Mouse (Mus musculus): ENCODE data around the gene Tcf12.

Tcf12 gene

GRCm38 (mm10) chr9:72085017-72085416, 26.7 kb downstream of the Tcf12 start:
- DNase-seq, result no peak

GRCm38 (mm10) chr9:72084131-72084530, 27.5 kb downstream of the Tcf12 start:
- no peak for DNase-seq

- no peak for DNase-seq
Measured at GRCm38 (mm10) chr9:72076158-72076557, 35.5 kb downstream of the Tcf12 start.

DNA sequence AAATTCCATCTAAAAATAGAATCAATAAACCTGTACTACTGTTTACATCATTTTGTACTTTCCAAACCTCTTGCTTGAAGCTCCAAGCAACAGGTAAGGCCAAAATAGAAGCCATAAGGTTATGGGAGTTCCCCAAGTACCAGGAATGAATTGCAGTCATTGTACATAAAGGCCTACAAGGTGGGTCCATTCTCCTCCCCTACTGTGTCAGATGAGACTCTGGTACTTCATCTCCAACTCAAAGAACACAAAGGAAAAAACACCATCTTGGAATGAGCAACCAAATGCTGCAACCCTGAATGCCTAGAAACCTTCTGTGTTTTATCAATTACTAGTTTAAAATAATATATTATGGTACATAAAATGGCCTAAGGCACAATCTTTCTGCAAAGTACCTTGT, 45.5 kb downstream of the Tcf12 start:
- DNase-seq, result no peak

GRCm38 (mm10) chr9:72053144-72053543, 58.5 kb downstream of the Tcf12 start:
- no peak for DNase-seq

- no peak for DNase-seq
Measured at GRCm38 (mm10) chr9:72040156-72040555, 71.5 kb downstream of the Tcf12 start.

GRCm38 (mm10) chr9:72039369-72039768, 72.3 kb downstream of the Tcf12 start:
- DNase-seq, result no peak

- peak; percentile 56 for DNase-seq
Measured at GRCm38 (mm10) chr9:72037059-72037516, 74.6 kb downstream of the Tcf12 start.

GRCm38 (mm10) chr9:72036257-72036656, 75.4 kb downstream of the Tcf12 start:
- DNase-seq, result no peak

GRCm38 (mm10) chr9:72033271-72033670, 78.4 kb downstream of the Tcf12 start:
- DNase-seq, result no peak

GRCm38 (mm10) chr9:72030274-72030673, 81.4 kb downstream of the Tcf12 start:
- no peak for DNase-seq

- no peak for DNase-seq
Measured at GRCm38 (mm10) chr9:72029601-72030000, 82.1 kb downstream of the Tcf12 start.

- no peak for DNase-seq
Measured at GRCm38 (mm10) chr9:72023274-72023673, 88.4 kb downstream of the Tcf12 start.

GRCm38 (mm10) chr9:72021512-72021911, 90.2 kb downstream of the Tcf12 start:
- no peak for DNase-seq

DNA sequence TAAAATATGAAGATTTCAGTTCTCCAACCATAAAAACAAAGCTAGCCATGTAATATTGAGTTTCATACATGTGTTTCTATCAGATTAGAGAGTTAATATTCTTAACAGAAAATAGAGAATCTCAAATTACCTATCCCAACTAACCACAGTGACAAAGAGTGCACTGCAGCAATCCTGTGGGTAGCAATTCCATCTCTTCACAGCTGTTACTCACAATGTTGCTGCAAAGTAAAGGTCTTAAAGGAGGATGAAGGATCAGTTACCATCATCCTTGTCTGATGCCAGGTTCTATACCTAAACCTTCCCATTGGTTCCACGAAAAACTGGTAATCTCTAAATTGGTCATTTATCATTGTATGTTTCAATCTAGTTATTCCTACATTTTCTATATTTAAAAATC, 95.7 kb downstream of the Tcf12 start:
- no peak for DNase-seq

- peak; percentile 9 for DNase-seq
Measured at GRCm38 (mm10) chr9:72014585-72015381, 96.9 kb downstream of the Tcf12 start.

DNA sequence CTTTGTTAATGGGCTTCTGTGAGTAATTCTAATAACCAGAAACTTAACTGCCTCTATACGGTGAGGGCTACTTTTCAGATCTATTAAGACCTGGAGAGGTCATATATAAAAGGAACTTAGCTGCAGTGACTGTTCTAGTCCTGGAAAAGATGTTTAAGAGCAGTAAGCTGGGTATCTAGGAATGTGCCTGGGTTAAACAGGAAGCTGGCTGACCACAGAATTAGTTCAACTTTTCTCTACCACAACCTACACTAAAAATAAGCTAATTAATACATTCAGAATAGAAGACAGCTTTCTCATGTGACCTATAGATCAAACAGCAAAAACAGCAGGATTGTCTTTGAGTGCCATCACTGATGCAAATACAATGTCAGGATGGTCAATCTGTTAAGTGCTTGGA, 98.1 kb downstream of the Tcf12 start:
- DNase-seq, result no peak

GRCm38 (mm10) chr9:72008634-72009033, 103.0 kb downstream of the Tcf12 start:
- DNase-seq, result no peak

- no peak for DNase-seq
Measured at GRCm38 (mm10) chr9:71991147-71991546, 120.5 kb downstream of the Tcf12 start.

GRCm38 (mm10) chr9:71990376-71990775, 121.3 kb downstream of the Tcf12 start:
- DNase-seq, result no peak

- DNase-seq, result no peak
Measured at GRCm38 (mm10) chr9:71989663-71990062, 122.0 kb downstream of the Tcf12 start.

DNA sequence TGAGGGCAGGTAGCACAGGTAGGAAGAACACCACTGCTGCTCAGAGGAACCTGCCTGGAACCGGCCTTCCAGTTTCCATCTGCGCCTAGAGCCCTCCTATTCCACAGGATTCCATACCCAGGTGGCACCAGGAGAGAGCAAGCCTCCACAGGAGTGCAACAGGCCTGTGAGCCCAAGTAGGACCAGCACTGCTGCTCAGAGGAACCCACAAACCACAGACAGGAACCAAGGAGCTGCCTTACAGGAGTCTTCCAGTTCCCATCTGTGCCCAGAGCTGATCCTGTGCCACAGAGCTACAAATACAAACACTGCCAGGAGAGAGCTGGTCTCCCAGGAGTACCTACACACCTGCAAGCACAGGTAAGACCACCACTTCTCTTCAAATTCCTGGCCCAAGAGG, 125.0 kb downstream of the Tcf12 start:
- no peak for DNase-seq

- no peak for DNase-seq
Measured at GRCm38 (mm10) chr9:71982826-71983225, 128.8 kb downstream of the Tcf12 start.

DNA sequence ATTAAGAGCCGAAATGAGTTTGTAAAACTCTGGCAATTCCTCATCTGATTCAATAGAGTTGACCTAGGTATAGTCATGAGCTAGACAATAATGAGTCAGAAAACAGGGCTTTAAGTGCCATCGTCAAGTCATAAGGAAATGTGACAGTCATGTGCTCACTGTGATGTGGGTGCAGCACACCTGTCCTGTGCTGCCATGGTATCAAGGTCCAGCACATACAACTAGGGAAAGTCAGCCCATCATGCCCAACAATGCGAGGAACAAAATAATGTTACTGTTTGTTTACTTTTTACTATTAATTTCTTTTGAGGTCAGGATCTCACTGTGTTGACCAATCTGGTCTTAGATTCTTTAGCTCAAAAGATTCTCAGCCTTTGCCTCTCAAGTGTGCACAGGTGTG, 130.6 kb downstream of the Tcf12 start:
- no peak for DNase-seq

- no peak for DNase-seq
Measured at GRCm38 (mm10) chr9:71980579-71980978, 131.1 kb downstream of the Tcf12 start.

Data from liver (tissue).